Mouse (Mus musculus) cortical plate, adult 2 months (tissue): ENCODE data around the gene Ezh1.

Experiments
- CTCF ChIP-seq: fragments of 200-500 bp; IDR thresholded peaks from 2 replicates; pipeline ENCODE4 v1.5.1; 2011; ENCODE audit warnings: mild to moderate bottlenecking, control low read depth, low read length; ENCODE audit not compliant: insufficient read depth; ENCODE audit errors: extremely low read depth
- POLR2A ChIP-seq: fragments of 200-500 bp; IDR thresholded peaks from 2 replicates; pipeline ENCODE4 v1.6.1; 2011; ENCODE audit warnings: mild to moderate bottlenecking, low read length, control low read depth; ENCODE audit not compliant: insufficient read depth; ENCODE audit errors: extremely low read depth

GRCm38 (mm10) chr11:101163476-101164350 lies 62.5 kb downstream of the Ezh1 start:
- TF ChIP-seq CTCF, result no peak
- TF ChIP-seq POLR2A, result no peak
